Mouse (Mus musculus): Measurements from ENCODE around the gene Runx1. TPM values are rescaled to one million over a fixed set of nuclear protein-coding genes. Genes with fewer than 3 reads are reported as not detected.

The Runx1 gene
- polyA plus RNA-seq, 3 experiments from 2014 or later: 28.0 to 47.0 (median 44.5) TPM

DNA sequence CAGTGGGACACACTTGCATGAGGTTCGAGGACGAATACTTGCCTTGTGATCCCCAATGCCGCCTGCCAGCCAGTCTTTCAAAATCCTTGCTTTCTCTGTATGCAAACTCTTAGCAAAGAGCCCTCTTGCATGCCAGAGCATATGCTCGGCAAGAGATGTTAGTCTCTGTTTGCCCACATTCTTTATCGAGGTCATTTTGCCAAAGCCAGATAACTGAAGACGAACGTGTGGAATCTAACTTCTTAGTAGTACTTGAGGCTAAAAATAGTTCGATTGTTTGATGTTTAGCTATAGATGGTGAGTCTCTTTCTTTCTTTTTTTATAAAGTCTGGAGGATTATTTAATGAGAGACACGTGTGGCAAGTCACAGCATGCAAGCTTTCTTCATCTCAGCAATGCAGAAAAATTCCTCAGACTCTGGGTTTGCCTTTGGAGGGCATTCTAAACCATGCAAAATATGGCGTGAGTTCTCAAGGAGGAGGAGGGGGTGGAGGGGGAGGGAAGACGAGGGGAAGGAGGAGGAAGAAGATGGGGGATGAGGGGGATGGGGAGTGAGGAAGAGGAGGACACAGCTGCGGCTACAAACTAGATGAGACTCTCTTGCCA is 81.7 kb downstream of the Runx1 start:
- ATAC-seq: no peak

- ATAC-seq: peak; percentile 41
These were observed 82.2 kb downstream of the Runx1 start for GRCm38 (mm10) chr16:92743755-92744154.

DNA sequence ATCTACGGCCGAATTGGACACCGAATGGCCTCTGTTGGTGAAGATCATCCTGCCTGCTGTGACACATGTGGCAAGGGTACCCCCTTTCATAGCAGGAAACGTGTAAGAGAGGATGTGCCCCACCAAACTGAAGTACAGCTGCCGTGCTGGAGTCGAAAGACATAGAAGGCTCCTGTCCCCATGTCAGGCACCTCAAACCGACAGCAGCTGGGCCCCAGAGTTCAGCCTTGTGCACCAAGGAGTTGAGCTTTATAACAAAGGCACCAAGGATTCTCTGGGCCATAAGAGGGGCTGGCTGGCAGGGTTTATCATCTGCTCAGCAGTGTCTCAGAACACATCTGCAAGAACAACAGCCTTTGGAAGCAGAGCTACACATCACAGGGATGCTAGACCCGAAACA is 84.6 kb downstream of the Runx1 start:
- ATAC-seq: no peak

- no peak for ATAC-seq
These were observed 85.4 kb downstream of the Runx1 start for GRCm38 (mm10) chr16:92740541-92740940.

DNA sequence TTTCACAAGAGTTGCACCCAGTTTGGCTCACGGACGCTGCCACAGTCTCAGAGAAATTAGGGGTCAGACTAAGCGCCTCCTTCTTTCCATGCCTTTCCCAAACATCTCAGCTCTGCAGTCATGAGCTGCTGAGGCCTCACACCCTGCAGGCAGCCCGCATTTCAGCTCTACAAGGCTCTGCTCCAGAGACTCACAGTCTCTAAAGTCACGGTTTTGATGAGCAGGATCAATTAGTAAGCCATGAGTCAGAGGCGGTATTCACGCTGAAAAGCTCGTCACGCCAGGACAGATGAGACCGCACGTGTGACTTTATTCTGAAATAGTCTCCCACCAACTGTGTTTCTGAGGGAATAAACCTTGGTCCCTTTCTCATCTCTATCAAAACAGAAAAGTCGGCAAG is 86.0 kb downstream of the Runx1 start:
- ATAC-seq: no peak

GRCm38 (mm10) chr16:92739071-92739793 is 86.7 kb downstream of the Runx1 start:
- no peak for ATAC-seq

DNA sequence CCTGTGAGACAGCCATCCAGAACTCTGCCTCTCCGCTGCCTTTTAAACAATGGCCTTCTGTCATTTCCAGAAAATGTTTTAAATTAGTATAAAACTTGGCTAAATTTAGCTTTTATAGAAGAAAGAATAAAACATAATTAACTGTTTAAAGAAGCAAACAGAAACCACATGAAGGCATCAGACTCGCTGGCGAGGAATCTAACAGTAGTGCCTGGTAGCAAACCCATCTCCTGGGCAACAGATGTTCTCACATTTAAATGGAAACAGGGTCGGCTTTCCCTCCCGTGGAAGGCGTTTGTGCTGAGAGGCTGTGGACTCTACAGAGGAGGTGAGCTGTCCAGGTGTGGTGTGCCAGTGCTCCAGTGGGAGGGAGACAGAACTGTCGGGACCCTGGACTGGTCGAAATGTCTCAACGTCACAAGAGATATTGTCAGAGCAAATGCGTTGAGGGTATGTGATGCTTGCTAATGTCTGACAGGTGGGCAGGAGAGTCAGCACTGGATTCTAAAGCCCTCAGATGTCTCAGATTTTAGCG is 87.4 kb downstream of the Runx1 start:
- ATAC-seq: no peak

DNA sequence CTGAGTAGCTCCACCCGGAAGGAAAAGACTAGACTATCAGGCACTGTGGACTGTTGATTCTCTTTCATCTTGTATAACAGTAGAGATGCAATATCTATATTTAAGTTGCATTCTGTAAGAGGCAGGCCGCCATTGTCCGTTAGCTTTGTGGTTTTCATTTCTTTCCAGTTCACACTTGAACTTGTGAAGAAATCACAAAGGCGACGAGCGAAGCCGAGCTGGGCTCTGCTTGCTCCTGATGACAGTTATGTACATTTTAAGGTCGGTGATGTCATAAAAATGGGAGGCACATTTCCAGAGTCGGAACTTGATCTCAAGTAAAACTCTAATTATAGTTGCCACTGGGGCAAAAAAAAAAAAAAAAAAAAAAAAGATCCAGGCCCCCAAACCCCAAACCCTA is 99.1 kb downstream of the Runx1 start:
- no peak for ATAC-seq

DNA sequence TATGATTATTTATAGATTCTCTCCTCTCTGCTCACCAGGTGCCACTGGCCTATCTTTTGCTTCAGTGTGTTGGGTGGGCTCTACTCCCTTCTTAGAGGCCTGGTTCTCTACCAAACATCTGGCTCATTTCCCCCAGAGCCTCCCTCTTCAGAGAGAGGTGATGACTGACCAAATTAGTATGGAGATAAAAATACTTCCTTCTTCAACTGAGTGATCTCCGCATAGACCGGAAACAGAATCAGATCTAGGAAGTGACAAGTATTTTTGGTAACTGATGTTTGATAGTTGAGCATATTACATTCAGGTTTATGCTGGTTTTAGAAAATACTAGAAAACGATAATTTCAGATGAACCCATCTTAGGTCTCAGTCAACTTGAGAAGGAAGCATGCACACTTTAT is 101.4 kb downstream of the Runx1 start:
- ATAC-seq: peak; percentile 65

- no peak for ATAC-seq
These were observed 105.3 kb downstream of the Runx1 start for GRCm38 (mm10) chr16:92720678-92721077.

GRCm38 (mm10) chr16:92719725-92720124 is 106.2 kb downstream of the Runx1 start:
- no peak for ATAC-seq

- no peak for ATAC-seq
These were observed 110.1 kb downstream of the Runx1 start for GRCm38 (mm10) chr16:92715599-92716483.

- no peak for ATAC-seq
These were observed 115.8 kb downstream of the Runx1 start for GRCm38 (mm10) chr16:92710161-92710560.

- no peak for ATAC-seq
These were observed 117.2 kb downstream of the Runx1 start for GRCm38 (mm10) chr16:92708718-92709117.

DNA sequence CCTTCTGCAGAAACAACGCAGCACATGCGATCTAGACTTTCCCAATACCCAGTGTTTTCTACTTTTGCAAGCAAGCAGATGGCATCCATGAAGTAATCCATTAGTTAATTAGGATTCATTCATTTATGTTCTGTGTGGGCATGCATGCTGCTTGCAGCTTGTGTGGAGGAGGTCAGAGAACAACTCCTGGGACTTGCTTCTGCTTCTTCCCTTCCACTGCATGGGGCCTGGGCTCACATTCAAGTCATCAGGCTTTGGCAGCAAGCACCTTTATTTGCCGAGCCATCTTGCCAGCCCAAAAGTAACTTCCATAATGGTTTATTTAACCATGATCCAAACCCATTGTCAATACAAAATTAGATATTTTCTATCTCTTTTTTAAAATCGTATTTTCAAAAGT is 118.2 kb downstream of the Runx1 start:
- ATAC-seq: no peak

DNA sequence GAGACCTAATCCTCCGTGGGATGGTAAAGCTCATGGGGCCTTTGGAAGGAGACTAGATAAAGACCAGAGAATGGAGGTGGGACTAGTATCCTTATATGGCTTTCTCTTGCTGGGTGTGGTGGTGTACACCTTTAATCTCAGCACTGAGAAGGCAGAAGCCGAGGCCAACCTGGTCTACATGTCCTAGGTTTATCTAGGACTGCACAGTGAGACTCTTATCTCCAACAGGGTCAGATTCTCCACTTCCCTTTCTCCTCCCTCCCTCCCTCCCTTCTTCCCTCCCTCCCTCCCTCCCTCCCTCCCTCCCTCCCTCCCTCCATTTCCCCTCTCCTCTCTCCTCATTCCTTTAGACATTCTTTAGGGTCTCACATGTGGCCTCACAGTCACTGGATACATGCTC is 118.8 kb downstream of the Runx1 start:
- ATAC-seq: no peak

- no peak for ATAC-seq
These were observed 120.1 kb downstream of the Runx1 start for GRCm38 (mm10) chr16:92705564-92706458.

DNA sequence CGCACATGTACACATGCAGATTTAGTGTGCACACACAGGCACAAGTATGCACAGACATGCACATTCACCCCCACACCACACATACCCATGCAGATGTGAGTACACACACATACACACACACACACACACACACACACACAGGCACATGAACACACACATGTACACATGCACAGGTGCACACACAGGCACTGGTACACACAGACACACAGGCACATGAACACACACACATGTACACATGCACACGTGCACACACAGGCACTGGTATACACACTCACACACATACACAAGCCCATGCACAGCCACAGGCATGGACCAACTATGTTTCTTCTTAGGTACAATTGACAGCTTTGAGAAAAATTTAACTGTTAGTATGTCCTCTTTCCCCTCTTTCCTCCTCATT is 122.1 kb downstream of the Runx1 start:
- no peak for ATAC-seq

- ATAC-seq: no peak
These were observed 126.2 kb downstream of the Runx1 start for GRCm38 (mm10) chr16:92699531-92700397.

DNA sequence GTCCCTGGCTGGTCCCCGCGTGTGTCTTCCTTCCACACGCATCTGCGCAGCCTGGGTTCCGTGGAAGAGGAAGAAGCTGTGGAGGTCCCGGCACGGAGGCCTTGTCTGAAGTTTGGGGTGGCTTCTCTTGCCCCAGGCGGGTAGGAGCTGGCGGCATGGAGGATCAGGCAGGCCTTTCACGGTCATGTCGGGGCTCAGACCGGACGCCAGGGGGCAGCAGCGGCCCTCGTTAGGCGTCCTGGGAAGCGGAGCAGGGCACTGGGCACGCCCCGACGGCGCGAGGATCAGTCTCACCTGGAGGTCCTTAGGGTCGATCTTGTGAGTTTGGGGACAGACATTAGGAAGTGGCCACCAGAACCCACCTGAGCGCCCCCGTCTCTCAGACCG is 127.3 kb downstream of the Runx1 start:
- peak; percentile 73 for ATAC-seq
